Mouse (Mus musculus) cerebellum, adult 2 months (tissue): Measurements from ENCODE around the gene Arhgap32. TPM values are rescaled to one million over a fixed set of nuclear protein-coding genes. Genes with fewer than 3 reads are reported as not detected.

Source experiments
- DNase-seq, 2 experiments: peaks; one replicate each; pipeline ENCODE4 v3.0.0; 2021
- H3K27ac ChIP-seq: fragments of 200-500 bp; 2 replicates; pipeline ENCODE4 v1.5.1; 2012; ENCODE audit warnings: low read length, control low read depth, inconsistent platforms; ENCODE audit not compliant: insufficient read depth
- H3K27me3 ChIP-seq: fragments of 200-500 bp; 2 replicates; pipeline ENCODE4 v1.6.1; 2012; ENCODE audit warnings: inconsistent platforms, mild to moderate bottlenecking, low read length, moderate library complexity; ENCODE audit not compliant: control insufficient read depth, insufficient read depth
- H3K4me1 ChIP-seq: fragments of 200-500 bp; 2 replicates; pipeline ENCODE4 v1.6.1; 2011; ENCODE audit warnings: low read length; ENCODE audit not compliant: control insufficient read depth, insufficient read depth
- H3K4me3 ChIP-seq: fragments of 200-500 bp; replicated peaks from 2 replicates; pipeline ENCODE3; 2011; ENCODE audit warnings: mild to moderate bottlenecking, low read depth, low read length, control low read depth; ENCODE audit not compliant: insufficient read depth
- CTCF ChIP-seq: fragments of 200-500 bp; IDR thresholded peaks from 2 replicates; pipeline ENCODE4 v1.5.1; 2011; ENCODE audit warnings: low read depth, mild to moderate bottlenecking, control low read depth, low read length, moderate library complexity, borderline replicate concordance; ENCODE audit not compliant: insufficient read depth
- POLR2A ChIP-seq: fragments of 200-500 bp; IDR thresholded peaks from 2 replicates; pipeline ENCODE4 v1.6.1; 2011; ENCODE audit warnings: low read length, control low read depth, borderline replicate concordance; ENCODE audit not compliant: insufficient read depth
- WGBS: fragments of 180-500 bp; shearing (Covaris S2); methylation state at CpG from one replicate; pipeline ENCODE4 v1.1.7; 2018; 5-methylcytosine and 5-hydroxymethylcytosine counted together
- polyA plus RNA-seq: library from polyadenylated mRNA; depleted of rRNA; stranded (reverse); fragments of >200 nt; gene quantifications from 2 replicates; pipeline ENCODE4 v1.2.3, GENCODE M21; 2012

Arhgap32 gene
- polyA plus RNA-seq, 1 experiment, result 21.5 TPM

- no peak for DNase-seq
- Histone ChIP-seq H3K4me1 (peaks cover 8% of the 10 kb centered on the region), H3K27ac (no peak overlapping the region), H3K27me3 (no peaks in the 10 kb centered on the region), H3K4me3 (no peak overlapping the region)
- WGBS, result 85% methylated on average over 4 of the region's 4 CpGs
- TF ChIP-seq POLR2A, result no peak
Observed at GRCm38 (mm10) chr9:32222184-32222583, 106.2 kb downstream of the Arhgap32 start.

GRCm38 (mm10) chr9:32223739-32224529 lies 108.0 kb downstream of the Arhgap32 start:
- DNase-seq, result peak; percentile 19 to 27
- WGBS, result 11% methylated on average over 5 of the region's 5 CpGs
- no peak overlapping the region for H3K4me3 ChIP-seq

GRCm38 (mm10) chr9:32224937-32225336 lies 109.0 kb downstream of the Arhgap32 start:
- Histone ChIP-seq H3K27me3 (no peaks in the 10 kb centered on the region), H3K4me1 (peaks cover 8% of the 10 kb centered on the region), H3K4me3 (no peak overlapping the region), H3K27ac (no peak overlapping the region)
- 39% methylated on average over 4 of the region's 4 CpGs for WGBS
- no peak for DNase-seq
- no peak for TF ChIP-seq POLR2A
- no peak for TF ChIP-seq CTCF

More at GRCm38 (mm10) chr9:32223739-32224529, 108.0 kb downstream of the Arhgap32 start:
- no peak overlapping the region for H3K27ac ChIP-seq
- H3K4me1 ChIP-seq, result peaks cover 8% of the 10 kb centered on the region
- no peaks in the 10 kb centered on the region for H3K27me3 ChIP-seq
- TF ChIP-seq CTCF (no peak), POLR2A (no peak)

- 81% methylated on average over 1 of the region's 1 CpGs for WGBS
- no peak for DNase-seq
Observed at GRCm38 (mm10) chr9:32225584-32225983, 109.6 kb downstream of the Arhgap32 start.

GRCm38 (mm10) chr9:32227034-32227433 lies 111.1 kb downstream of the Arhgap32 start:
- no peak for DNase-seq
- H3K27me3 ChIP-seq, result no peaks in the 10 kb centered on the region
- WGBS, result 84% methylated on average over 2 of the region's 2 CpGs
- peaks cover 8% of the 10 kb centered on the region for H3K4me1 ChIP-seq
- TF ChIP-seq CTCF, result no peak
- TF ChIP-seq POLR2A, result no peak
- H3K27ac ChIP-seq, result no peak overlapping the region
- H3K4me3 ChIP-seq, result no peak overlapping the region

More at GRCm38 (mm10) chr9:32225584-32225983, 109.6 kb downstream of the Arhgap32 start:
- no peak overlapping the region for H3K4me3 ChIP-seq
- peaks cover 8% of the 10 kb centered on the region for H3K4me1 ChIP-seq
- H3K27me3 ChIP-seq, result no peaks in the 10 kb centered on the region
- no peak overlapping the region for H3K27ac ChIP-seq
- TF ChIP-seq CTCF, result no peak
- no peak for TF ChIP-seq POLR2A

GRCm38 (mm10) chr9:32233593-32233992 lies 117.7 kb downstream of the Arhgap32 start:
- TF ChIP-seq CTCF (no peak), POLR2A (no peak)
- WGBS, result 95% methylated on average over 4 of the region's 4 CpGs
- no peak for DNase-seq

GRCm38 (mm10) chr9:32234767-32235489 lies 119.0 kb downstream of the Arhgap32 start:
- Histone ChIP-seq H3K27ac (no peak overlapping the region), H3K4me3 (no peak overlapping the region), H3K27me3 (no peaks in the 10 kb centered on the region), H3K4me1 (no peaks in the 10 kb centered on the region)
- WGBS, result 95% methylated on average over 3 of the region's 3 CpGs
- no peak for DNase-seq
- TF ChIP-seq POLR2A (no peak), CTCF (no peak)

More at GRCm38 (mm10) chr9:32233593-32233992, 117.7 kb downstream of the Arhgap32 start:
- Histone ChIP-seq H3K27ac (no peak overlapping the region), H3K4me1 (no peaks in the 10 kb centered on the region), H3K27me3 (no peaks in the 10 kb centered on the region), H3K4me3 (no peak overlapping the region)

- TF ChIP-seq CTCF (no peak), POLR2A (no peak)
- no peaks in the 10 kb centered on the region for H3K27me3 ChIP-seq
- no peaks in the 10 kb centered on the region for H3K4me1 ChIP-seq
- no peak overlapping the region for H3K4me3 ChIP-seq
- DNase-seq, result no peak
- H3K27ac ChIP-seq, result no peak overlapping the region
- WGBS, result 86% methylated on average over 10 of the region's 10 CpGs
Observed at GRCm38 (mm10) chr9:32238899-32239298, 123.0 kb downstream of the Arhgap32 start.
